Mouse (Mus musculus): Measurements from ENCODE around the gene Ly6f.

GRCm38 (mm10) chr15:75265863-75266262 is 2.4 kb upstream of the Ly6f start:
- TF ChIP-seq POLR2A (IDR thresholded peaks at IDR 0.05; ENCODE audit: low read depth, low read length), result no peak
- TF ChIP-seq CTCF (IDR thresholded peaks at IDR 0.05; ENCODE audit: extremely low read depth, insufficient read length, insufficient replicate concordance, low read depth, low read length), result no peak

Measured in small intestine, adult 2 months (tissue).